Mouse (Mus musculus) spleen, embryonic (tissue): ENCODE measurements around the gene Hoxa7.

ENCODE experiments used
- CTCF ChIA-PET: fragments of 350-600 bp; sonication (Branson Sonifier 250); formaldehyde crosslinking; loops from one replicate; lab custom pipeline; 2022; lab: Charles Lee

The Hoxa7 gene

GRCm38 (mm10) chr6:52203121-52203370 is 18.6 kb downstream of the Hoxa7 start:
- CTCF ChIA-PET, result interaction anchor here (0.9 kb wide), 1 partner anchor 21 kb away, joined by 4 read pairs; no protein-coding TSS in a partner anchor

- CTCF ChIA-PET, result interaction anchor here (0.9 kb wide), 1 partner anchor 22 kb away, joined by 4 read pairs; no protein-coding TSS in a partner anchor
Measured at GRCm38 (mm10) chr6:52202362-52203120, 19.1 kb downstream of the Hoxa7 start.

- CTCF ChIA-PET, result no interaction called here
Measured at GRCm38 (mm10) chr6:52201269-52201668, 20.4 kb downstream of the Hoxa7 start.

- CTCF ChIA-PET, result no interaction called here
Measured at GRCm38 (mm10) chr6:52200751-52201250, 20.9 kb downstream of the Hoxa7 start.

GRCm38 (mm10) chr6:52200073-52200750 is 21.4 kb downstream of the Hoxa7 start:
- CTCF ChIA-PET, result no interaction called here

GRCm38 (mm10) chr6:52197271-52197670 is 24.4 kb downstream of the Hoxa7 start:
- CTCF ChIA-PET, result no interaction called here

GRCm38 (mm10) chr6:52196811-52197210 is 24.8 kb downstream of the Hoxa7 start:
- CTCF ChIA-PET, result no interaction called here

- CTCF ChIA-PET, result no interaction called here
Measured at GRCm38 (mm10) chr6:52194690-52195089, 27.0 kb downstream of the Hoxa7 start.

- CTCF ChIA-PET, result no interaction called here
Measured at GRCm38 (mm10) chr6:52191860-52192550, 29.6 kb downstream of the Hoxa7 start.

GRCm38 (mm10) chr6:52190906-52191810 is 30.5 kb downstream of the Hoxa7 start, which contains the start of gene Hoxa4:
Hoxa4 (minus strand) TSS chr6:52191753.
- CTCF ChIA-PET, result no interaction called here

- CTCF ChIA-PET, result interaction anchor here (0.6 kb wide), 1 partner anchor 405 kb away, joined by 4 read pairs; no protein-coding TSS in a partner anchor
Measured at GRCm38 (mm10) chr6:52190410-52190809, 31.2 kb downstream of the Hoxa7 start.

- CTCF ChIA-PET, result interaction anchor here (0.6 kb wide), 1 partner anchor 405 kb away, joined by 4 read pairs; no protein-coding TSS in a partner anchor
Measured at GRCm38 (mm10) chr6:52189909-52190308, 31.7 kb downstream of the Hoxa7 start.

GRCm38 (mm10) chr6:52189172-52189591 is 32.5 kb downstream of the Hoxa7 start:
- CTCF ChIA-PET, result no interaction called here

GRCm38 (mm10) chr6:52186500-52186899 is 35.2 kb downstream of the Hoxa7 start:
- CTCF ChIA-PET, result no interaction called here

GRCm38 (mm10) chr6:52185834-52186233 is 35.8 kb downstream of the Hoxa7 start:
- CTCF ChIA-PET, result no interaction called here

- CTCF ChIA-PET, result no interaction called here
Measured at GRCm38 (mm10) chr6:52185222-52185621, 36.4 kb downstream of the Hoxa7 start.

GRCm38 (mm10) chr6:52184668-52185067 is 37.0 kb downstream of the Hoxa7 start:
- CTCF ChIA-PET, result no interaction called here

GRCm38 (mm10) chr6:52183311-52184080 is 38.2 kb downstream of the Hoxa7 start:
- CTCF ChIA-PET, result no interaction called here

- CTCF ChIA-PET, result no interaction called here
Measured at GRCm38 (mm10) chr6:52182793-52183192, 38.9 kb downstream of the Hoxa7 start.

GRCm38 (mm10) chr6:52182030-52182429 is 39.6 kb downstream of the Hoxa7 start:
- CTCF ChIA-PET, result no interaction called here
